Mouse (Mus musculus): ENCODE results near the gene Rnf126. TPM values are rescaled to one million over a fixed set of nuclear protein-coding genes. Genes with fewer than 3 reads are reported as not detected.

The Rnf126 gene
- polyA plus RNA-seq, 1 experiment: 49.6 TPM

GRCm38 (mm10) chr10:79723692-79724091 is 43.1 kb downstream of the Rnf126 start:
- Histone ChIP-seq H3K27me3 (ENCODE audit: control insufficient read depth, insufficient read depth, low read length, poor library complexity, severe bottlenecking) (no peaks in the 10 kb centered on the region), H3K4me1 (ENCODE audit: control insufficient read depth, insufficient read depth, low read length) (no peaks in the 10 kb centered on the region), H3K9ac (ENCODE audit: low read depth, poor library complexity, severe bottlenecking) (no peak overlapping the region), H3K4me3 (ENCODE audit: low read depth, low read length) (no peak overlapping the region), H3K36me3 (ENCODE audit: control insufficient read depth, insufficient read depth, low read length, poor library complexity, severe bottlenecking) (no peaks in the 10 kb centered on the region), H3K27ac (ENCODE audit: insufficient read depth, low read length) (no peak overlapping the region), H3K9me3 (replicated peaks; ENCODE audit: control insufficient read depth, insufficient read depth, low read length, poor library complexity, severe bottlenecking) (no peaks in the 10 kb centered on the region)
- TF ChIP-seq CTCF (IDR thresholded peaks at IDR 0.05; ENCODE audit: low read depth, low read length): no peak
- no peak for TF ChIP-seq POLR2A (IDR thresholded peaks at IDR 0.05; ENCODE audit: insufficient read depth, low read length)
- TF ChIP-seq EP300 (IDR thresholded peaks at IDR 0.05; ENCODE audit: insufficient read depth, low read depth, low read length): no peak

- Histone ChIP-seq H3K4me3 (ENCODE audit: low read depth, low read length) (no peak overlapping the region), H3K4me1 (ENCODE audit: control insufficient read depth, insufficient read depth, low read length) (no peaks in the 10 kb centered on the region), H3K9me3 (replicated peaks; ENCODE audit: control insufficient read depth, insufficient read depth, low read length, poor library complexity, severe bottlenecking) (no peaks in the 10 kb centered on the region), H3K36me3 (ENCODE audit: control insufficient read depth, insufficient read depth, low read length, poor library complexity, severe bottlenecking) (no peaks in the 10 kb centered on the region), H3K27me3 (ENCODE audit: control insufficient read depth, insufficient read depth, low read length, poor library complexity, severe bottlenecking) (no peaks in the 10 kb centered on the region), H3K9ac (ENCODE audit: low read depth, poor library complexity, severe bottlenecking) (no peak overlapping the region), H3K27ac (ENCODE audit: insufficient read depth, low read length) (no peak overlapping the region)
- TF ChIP-seq CTCF (IDR thresholded peaks at IDR 0.05; ENCODE audit: low read depth, low read length) (no peak), POLR2A (IDR thresholded peaks at IDR 0.05; ENCODE audit: insufficient read depth, low read length) (no peak), EP300 (IDR thresholded peaks at IDR 0.05; ENCODE audit: insufficient read depth, low read depth, low read length) (no peak)
Measured at GRCm38 (mm10) chr10:79723047-79723446, 43.7 kb downstream of the Rnf126 start.

- Histone ChIP-seq H3K27me3 (ENCODE audit: control insufficient read depth, insufficient read depth, low read length, poor library complexity, severe bottlenecking) (no peaks in the 10 kb centered on the region; the same call in 1 of the 2 replicates), H3K9me3 (replicated peaks; ENCODE audit: control insufficient read depth, insufficient read depth, low read length, poor library complexity, severe bottlenecking) (no peaks in the 10 kb centered on the region), H3K9ac (ENCODE audit: low read depth, poor library complexity, severe bottlenecking) (no peak overlapping the region), H3K4me1 (ENCODE audit: control insufficient read depth, insufficient read depth, low read length) (no peaks in the 10 kb centered on the region), H3K27ac (ENCODE audit: insufficient read depth, low read length) (no peak overlapping the region), H3K4me3 (ENCODE audit: low read depth, low read length) (no peak overlapping the region), H3K36me3 (ENCODE audit: control insufficient read depth, insufficient read depth, low read length, poor library complexity, severe bottlenecking) (no peaks in the 10 kb centered on the region)
- no peak for TF ChIP-seq POLR2A (IDR thresholded peaks at IDR 0.05; ENCODE audit: insufficient read depth, low read length)
- TF ChIP-seq EP300 (IDR thresholded peaks at IDR 0.05; ENCODE audit: insufficient read depth, low read depth, low read length): no peak
- no peak for TF ChIP-seq CTCF (IDR thresholded peaks at IDR 0.05; ENCODE audit: low read depth, low read length)
Measured at GRCm38 (mm10) chr10:79721089-79721488, 45.7 kb downstream of the Rnf126 start.

GRCm38 (mm10) chr10:79717640-79718357 is 49.0 kb downstream of the Rnf126 start:
- Histone ChIP-seq H3K9me3 (replicated peaks; ENCODE audit: control insufficient read depth, insufficient read depth, low read length, poor library complexity, severe bottlenecking) (no peaks in the 10 kb centered on the region), H3K9ac (ENCODE audit: low read depth, poor library complexity, severe bottlenecking) (no peak overlapping the region), H3K4me3 (ENCODE audit: low read depth, low read length) (peak overlapping the region; percentile 59), H3K27ac (ENCODE audit: insufficient read depth, low read length) (no peak overlapping the region), H3K27me3 (ENCODE audit: control insufficient read depth, insufficient read depth, low read length, poor library complexity, severe bottlenecking) (no peaks in the 10 kb centered on the region; the same call in 1 of the 2 replicates), H3K36me3 (ENCODE audit: control insufficient read depth, insufficient read depth, low read length, poor library complexity, severe bottlenecking) (no peaks in the 10 kb centered on the region), H3K4me1 (ENCODE audit: control insufficient read depth, insufficient read depth, low read length) (no peaks in the 10 kb centered on the region)
- TF ChIP-seq POLR2A (IDR thresholded peaks at IDR 0.05; ENCODE audit: insufficient read depth, low read length) (no peak), CTCF (IDR thresholded peaks at IDR 0.05; ENCODE audit: low read depth, low read length) (no peak), EP300 (IDR thresholded peaks at IDR 0.05; ENCODE audit: insufficient read depth, low read depth, low read length) (no peak)

- Histone ChIP-seq H3K27me3 (ENCODE audit: control insufficient read depth, insufficient read depth, low read length, poor library complexity, severe bottlenecking) (no peaks in the 10 kb centered on the region; the same call in 1 of the 2 replicates), H3K4me1 (ENCODE audit: control insufficient read depth, insufficient read depth, low read length) (no peaks in the 10 kb centered on the region), H3K4me3 (ENCODE audit: low read depth, low read length) (peak overlapping the region; percentile 59), H3K9ac (ENCODE audit: low read depth, poor library complexity, severe bottlenecking) (peak overlapping the region; percentile 90), H3K9me3 (replicated peaks; ENCODE audit: control insufficient read depth, insufficient read depth, low read length, poor library complexity, severe bottlenecking) (no peaks in the 10 kb centered on the region), H3K27ac (ENCODE audit: insufficient read depth, low read length) (no peak overlapping the region), H3K36me3 (ENCODE audit: control insufficient read depth, insufficient read depth, low read length, poor library complexity, severe bottlenecking) (no peaks in the 10 kb centered on the region)
- TF ChIP-seq POLR2A (IDR thresholded peaks at IDR 0.05; ENCODE audit: insufficient read depth, low read length) (no peak), EP300 (IDR thresholded peaks at IDR 0.05; ENCODE audit: insufficient read depth, low read depth, low read length) (no peak), CTCF (IDR thresholded peaks at IDR 0.05; ENCODE audit: low read depth, low read length) (no peak)
Measured at GRCm38 (mm10) chr10:79716988-79717355, 49.8 kb downstream of the Rnf126 start.

GRCm38 (mm10) chr10:79716254-79716987 is 50.3 kb downstream of the Rnf126 start, which contains the start of gene Hcn2:
Gene Hcn2, plus strand, starts transcription at chr10:79716634.
- Histone ChIP-seq H3K4me3 (ENCODE audit: low read depth, low read length) (peak within 1 kb of the TSS; percentile 71), H3K9me3 (replicated peaks; ENCODE audit: control insufficient read depth, insufficient read depth, low read length, poor library complexity, severe bottlenecking) (no peaks in the 10 kb centered on the region), H3K4me1 (ENCODE audit: control insufficient read depth, insufficient read depth, low read length) (no peaks in the 10 kb centered on the region), H3K36me3 (ENCODE audit: control insufficient read depth, insufficient read depth, low read length, poor library complexity, severe bottlenecking) (no peaks in the 10 kb centered on the region; the same call in 1 of the 2 replicates), H3K9ac (ENCODE audit: low read depth, poor library complexity, severe bottlenecking) (peak within 1 kb of the TSS; percentile 90), H3K27me3 (ENCODE audit: control insufficient read depth, insufficient read depth, low read length, poor library complexity, severe bottlenecking) (no peaks in the 10 kb centered on the region; the same call in 1 of the 2 replicates), H3K27ac (ENCODE audit: insufficient read depth, low read length) (no peak within 1 kb of the TSS)
- TF ChIP-seq CTCF (IDR thresholded peaks at IDR 0.05; ENCODE audit: low read depth, low read length) (no peak), EP300 (IDR thresholded peaks at IDR 0.05; ENCODE audit: insufficient read depth, low read depth, low read length) (no peak), POLR2A (IDR thresholded peaks at IDR 0.05; ENCODE audit: insufficient read depth, low read length) (no peak)
